Mouse (Mus musculus) heart, embryonic 13.5 days (tissue): ENCODE measurements around the gene Nynrin. TPM values are rescaled to one million over a fixed set of nuclear protein-coding genes. Genes with fewer than 3 reads are reported as not detected.

Experiments used
- ATAC-seq: fragments of 200-750 bp; cut with Nextera tagmentation; 2 replicates; pipeline ENCODE4 v1.8.0; 2017; ENCODE audit warnings: moderate TSS enrichment; ENCODE audit not compliant: insufficient number of reproducible peaks, low FRiP score, low TSS enrichment; ENCODE audit errors: extremely low read depth
- H3K27ac ChIP-seq: fragments of 300-500 bp; sonication (generic); replicated peaks from 2 replicates; pipeline ENCODE4 v1.5.1; 2015; ENCODE audit warnings: moderate library complexity, mild to moderate bottlenecking, inconsistent platforms
- H3K27me3 ChIP-seq: fragments of 300-500 bp; sonication (generic); replicated peaks from 2 replicates; pipeline ENCODE4 v1.6.1; 2015; ENCODE audit warnings: mild to moderate bottlenecking, inconsistent platforms
- H3K36me3 ChIP-seq: fragments of 300-500 bp; sonication (generic); 2 replicates; pipeline ENCODE4 v1.6.1; 2015; ENCODE audit warnings: mild to moderate bottlenecking, inconsistent platforms
- H3K4me1 ChIP-seq: fragments of 300-500 bp; sonication (generic); 2 replicates; pipeline ENCODE4 v1.6.1; 2015; ENCODE audit warnings: inconsistent platforms
- H3K4me2 ChIP-seq: fragments of 300-500 bp; sonication (generic); 2 replicates; pipeline ENCODE4 v1.6.1; 2015; ENCODE audit warnings: inconsistent platforms, mild to moderate bottlenecking, moderate library complexity
- H3K4me3 ChIP-seq: fragments of 300-500 bp; sonication (generic); 2 replicates; pipeline ENCODE4 v1.5.1; 2015; ENCODE audit warnings: moderate library complexity, mild to moderate bottlenecking, inconsistent platforms
- H3K9ac ChIP-seq: fragments of 300-500 bp; sonication (generic); 2 replicates; pipeline ENCODE4 v1.6.1; 2015; ENCODE audit warnings: inconsistent platforms, mild to moderate bottlenecking, moderate library complexity
- H3K9me3 ChIP-seq: fragments of 300-500 bp; sonication (generic); 2 replicates; pipeline ENCODE4 v1.6.1; 2016; ENCODE audit warnings: inconsistent platforms
- WGBS: fragments of 180-500 bp; shearing (Covaris S2); methylation state at CpG from one replicate; pipeline ENCODE4 v1.1.7; 2015; ENCODE audit warnings: mixed read lengths; 5-methylcytosine and 5-hydroxymethylcytosine counted together
- polyA plus RNA-seq: library from polyadenylated mRNA; unstranded; fragments of >200 nt; fragmentation: Nextera tagmentation; extraction: Ambion mirVana; gene quantifications from 2 replicates; pipeline ENCODE4 v1.2.1, GENCODE M21; 2015

Gene Nynrin
- polyA plus RNA-seq, 1 experiment from 2014 or later, result 18.2 TPM

DNA sequence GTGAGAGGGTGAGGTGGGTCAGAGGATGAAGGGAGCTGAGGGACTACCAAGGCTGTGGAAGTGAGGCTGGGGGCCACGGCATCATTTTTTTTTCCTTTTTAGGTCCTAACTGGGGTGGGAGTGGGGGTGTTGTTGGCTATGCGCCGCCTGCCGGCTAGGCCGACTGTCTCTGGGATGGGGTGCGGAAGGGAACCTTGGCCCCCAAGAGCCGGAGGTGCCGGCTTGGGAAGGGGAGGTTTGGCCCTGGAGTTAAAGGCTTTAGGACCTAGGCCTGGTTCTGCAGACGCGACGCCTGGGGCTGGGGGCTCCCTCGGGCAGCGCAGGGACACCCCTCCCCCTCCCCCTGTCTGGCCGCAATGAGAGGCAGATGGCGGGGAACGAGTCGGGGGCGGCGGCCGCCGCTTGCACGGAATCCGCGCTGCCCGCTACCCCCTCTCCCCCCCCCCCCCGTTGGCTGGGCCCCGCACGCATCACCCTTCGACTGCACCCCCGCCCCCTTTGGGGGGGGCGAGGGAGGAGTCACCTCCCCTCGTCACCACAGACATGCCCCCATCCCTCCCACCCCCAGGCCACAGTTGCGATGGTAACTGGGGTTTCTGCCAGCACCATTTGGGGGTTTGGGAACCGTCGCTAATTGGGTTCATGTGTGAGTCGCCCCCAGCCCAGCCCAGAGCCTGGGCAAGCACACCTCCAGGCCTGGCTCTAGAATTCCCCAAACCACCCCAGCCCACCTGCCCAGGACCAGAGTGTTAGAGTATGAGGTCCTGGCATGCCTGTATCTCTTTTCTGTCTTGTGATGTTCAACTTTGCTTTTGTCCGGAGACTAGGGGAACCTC, 28.4 kb upstream of the Nynrin start:
- H3K27me3 ChIP-seq, result peaks cover 24% of the 10 kb centered on the region
- peaks cover 61% of the 10 kb centered on the region for H3K4me1 ChIP-seq
- peak overlapping the region; percentile 92 for H3K9ac ChIP-seq
- no peaks in the 10 kb centered on the region for H3K9me3 ChIP-seq
- H3K4me2 ChIP-seq, result peak overlapping the region; percentile 90
- H3K4me3 ChIP-seq, result peak overlapping the region; percentile 71
- 1% methylated on average over 30 of the region's 37 CpGs for WGBS
- peaks cover 10% of the 10 kb centered on the region for H3K36me3 ChIP-seq
- ATAC-seq, result no peak
- peak overlapping the region; percentile 95 for H3K27ac ChIP-seq

DNA sequence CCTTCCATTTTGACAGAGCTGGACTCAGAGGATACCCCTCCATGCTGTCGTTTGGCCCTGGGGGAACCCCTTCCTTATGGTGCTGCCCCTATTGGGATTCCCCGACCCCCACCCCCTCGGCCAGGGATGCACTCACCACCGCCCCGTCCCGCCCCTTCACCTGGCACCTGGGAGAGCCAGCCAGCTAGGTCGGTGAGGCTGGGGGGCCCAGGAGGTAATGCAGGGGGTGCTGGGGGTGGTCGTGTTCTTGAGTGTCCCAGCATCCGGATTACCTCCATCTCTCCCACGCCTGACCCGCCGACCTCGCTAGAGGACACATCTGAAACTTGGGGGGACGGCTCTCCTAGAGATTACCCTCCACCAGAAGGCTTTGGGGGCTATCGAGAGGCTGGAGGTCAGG, 27.7 kb upstream of the Nynrin start:
- ATAC-seq, result no peak
- WGBS, result 4% methylated on average over 15 of the region's 15 CpGs

DNA sequence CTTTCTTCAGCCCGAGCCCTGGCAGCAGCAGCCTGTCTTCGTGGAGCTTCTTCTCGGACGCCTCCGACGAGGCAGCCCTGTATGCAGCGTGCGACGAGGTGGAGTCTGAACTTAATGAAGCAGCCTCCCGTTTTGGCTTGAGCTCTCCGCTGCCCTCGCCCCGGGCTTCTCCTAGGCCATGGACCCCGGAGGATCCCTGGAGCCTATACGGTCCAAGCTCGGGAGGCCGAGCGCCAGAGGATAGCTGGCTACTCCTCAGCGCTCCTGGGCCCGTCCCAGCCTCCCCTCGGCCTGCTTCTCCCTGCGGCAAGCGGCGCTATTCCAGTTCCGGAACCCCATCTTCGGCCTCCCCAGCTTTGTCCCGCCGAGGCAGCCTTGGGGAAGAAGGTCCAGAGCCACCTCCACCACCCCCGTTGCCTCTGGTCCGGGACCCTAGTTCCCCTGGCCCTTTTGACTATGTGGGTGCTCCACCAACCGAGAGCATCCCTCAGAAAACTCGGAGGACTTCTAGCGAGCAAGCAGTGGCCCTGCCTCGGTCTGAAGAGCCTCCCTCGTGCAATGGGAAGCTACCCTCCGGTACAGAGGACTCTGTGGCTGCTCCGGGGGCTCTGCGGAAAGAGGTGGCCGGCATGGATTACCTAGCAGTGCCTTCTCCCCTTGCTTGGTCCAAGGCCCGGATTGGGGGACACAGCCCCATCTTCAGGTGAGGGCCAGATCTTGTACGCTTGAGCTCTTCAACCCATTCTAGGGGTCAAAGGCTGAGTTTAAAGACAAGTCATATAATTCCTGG, 27.1 kb upstream of the Nynrin start:
- peaks cover 61% of the 10 kb centered on the region for H3K4me1 ChIP-seq
- H3K36me3 ChIP-seq, result peaks cover 22% of the 10 kb centered on the region
- H3K27ac ChIP-seq, result no peak overlapping the region
- H3K4me2 ChIP-seq, result peak overlapping the region; percentile 90
- H3K4me3 ChIP-seq, result peak overlapping the region; percentile 71
- H3K27me3 ChIP-seq, result peaks cover 27% of the 10 kb centered on the region
- WGBS, result 13% methylated on average over 41 of the region's 41 CpGs
- no peak for ATAC-seq
- H3K9me3 ChIP-seq, result no peaks in the 10 kb centered on the region
- H3K9ac ChIP-seq, result peak overlapping the region; percentile 92

More for the DNA sequence above, 27.7 kb upstream of the Nynrin start:
- peak overlapping the region; percentile 90 for H3K4me2 ChIP-seq
- peaks cover 61% of the 10 kb centered on the region for H3K4me1 ChIP-seq
- no peaks in the 10 kb centered on the region for H3K9me3 ChIP-seq
- H3K4me3 ChIP-seq, result peak overlapping the region; percentile 71
- peaks cover 17% of the 10 kb centered on the region for H3K36me3 ChIP-seq
- peaks cover 24% of the 10 kb centered on the region for H3K27me3 ChIP-seq
- peak overlapping the region; percentile 92 for H3K9ac ChIP-seq
- peak overlapping the region; percentile 95; the same call in 1 of the 2 replicates for H3K27ac ChIP-seq

DNA sequence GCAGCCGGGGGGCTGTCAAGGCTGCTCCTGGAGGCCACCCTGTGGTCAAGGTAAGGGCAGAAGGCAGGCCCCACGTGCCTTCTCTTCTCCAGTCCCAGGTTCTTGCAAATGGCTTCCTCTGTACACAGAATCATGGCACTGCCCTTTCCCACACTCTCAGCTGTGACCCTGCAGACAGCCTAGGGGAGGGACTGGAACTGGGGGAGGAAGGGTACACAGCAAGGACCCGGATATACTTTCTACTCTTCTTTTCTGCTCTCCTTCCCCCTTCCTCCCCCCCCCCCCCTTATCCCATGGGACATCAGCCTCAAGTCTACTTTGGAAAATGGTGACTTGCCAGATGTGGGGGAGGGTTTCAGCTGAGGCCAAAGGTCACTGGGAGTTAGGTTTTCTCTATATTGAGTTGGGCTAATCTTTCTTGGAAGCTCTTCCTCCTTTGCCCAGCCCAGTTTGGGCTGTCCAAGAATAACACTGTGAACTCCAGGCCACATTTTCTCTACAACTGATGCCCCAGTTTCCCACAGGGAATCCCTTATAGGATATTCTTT, 25.0 kb upstream of the Nynrin start:
- peaks cover 27% of the 10 kb centered on the region for H3K27me3 ChIP-seq
- ATAC-seq, result no peak
- 0 out of 2 replicates have a peak overlapping the region, but pooled peaks have one; percentile 11 for H3K4me2 ChIP-seq
- H3K4me1 ChIP-seq, result peaks cover 52% of the 10 kb centered on the region
- WGBS, result 43% methylated on average over 3 of the region's 3 CpGs
- peak overlapping the region; percentile 46; the same call in 1 of the 2 replicates for H3K27ac ChIP-seq
- peaks cover 22% of the 10 kb centered on the region for H3K36me3 ChIP-seq
- 0 out of 2 replicates have a peak overlapping the region, but pooled peaks have one; percentile 1 for H3K9ac ChIP-seq
- no peak overlapping the region for H3K4me3 ChIP-seq
- no peaks in the 10 kb centered on the region for H3K9me3 ChIP-seq

GRCm38 (mm10) chr14:55829854-55830253, 24.0 kb upstream of the Nynrin start:
- Histone ChIP-seq H3K27me3 (peaks cover 27% of the 10 kb centered on the region), H3K4me2 (no peak overlapping the region), H3K9me3 (no peaks in the 10 kb centered on the region), H3K36me3 (peaks cover 22% of the 10 kb centered on the region), H3K9ac (no peak overlapping the region), H3K27ac (no peak overlapping the region), H3K4me3 (no peak overlapping the region), H3K4me1 (peaks cover 51% of the 10 kb centered on the region)
- WGBS, result 86% methylated on average over 16 of the region's 16 CpGs
- no peak for ATAC-seq

DNA sequence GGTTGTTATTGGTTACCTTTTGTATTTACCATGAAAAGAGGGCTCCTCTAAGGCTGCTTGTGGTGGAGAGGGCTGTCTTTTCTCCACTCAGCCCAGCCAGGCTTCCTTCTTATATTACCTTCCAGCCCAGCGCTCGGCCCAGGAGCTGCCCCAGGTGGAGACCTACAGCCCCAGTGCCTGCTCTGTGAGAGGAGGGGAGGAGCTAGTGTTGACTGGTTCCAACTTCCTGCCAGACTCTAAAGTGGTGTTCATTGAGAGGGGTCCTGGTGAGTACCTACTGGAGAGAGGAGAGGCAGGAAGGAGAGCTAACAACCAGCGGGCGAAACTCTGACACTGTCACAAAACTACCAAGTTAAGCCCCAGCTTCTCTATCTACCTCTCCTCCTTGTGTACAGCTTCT, 23.5 kb upstream of the Nynrin start:
- Histone ChIP-seq H3K4me3 (no peak overlapping the region), H3K9ac (no peak overlapping the region), H3K27me3 (peaks cover 27% of the 10 kb centered on the region), H3K27ac (no peak overlapping the region), H3K9me3 (no peaks in the 10 kb centered on the region), H3K4me2 (no peak overlapping the region), H3K36me3 (peaks cover 22% of the 10 kb centered on the region), H3K4me1 (peaks cover 52% of the 10 kb centered on the region)
- ATAC-seq, result no peak
- WGBS, result 71% methylated on average over 4 of the region's 4 CpGs

DNA sequence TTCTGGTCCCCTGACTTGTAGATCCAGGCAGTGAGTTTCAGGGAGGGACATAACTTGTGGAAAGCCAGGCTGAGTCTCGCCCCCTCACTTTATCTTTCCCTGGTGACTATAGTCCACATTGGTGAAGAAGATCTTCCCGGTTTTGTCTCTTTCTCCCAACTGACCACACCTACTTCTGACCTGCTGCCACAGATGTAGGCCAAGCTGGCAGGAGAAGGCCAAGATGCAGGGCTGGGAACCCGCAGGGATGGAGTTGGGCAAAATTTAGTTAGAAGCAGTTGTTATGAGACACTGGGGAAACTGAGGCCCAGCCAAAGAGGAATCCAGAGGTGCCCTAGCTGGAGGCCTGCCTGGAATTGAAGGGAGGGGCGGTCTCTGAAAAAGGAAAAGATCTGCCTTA, 20.7 kb upstream of the Nynrin start:
- Histone ChIP-seq H3K36me3 (peaks cover 22% of the 10 kb centered on the region), H3K27ac (no peak overlapping the region), H3K4me2 (no peak overlapping the region), H3K27me3 (0 out of 2 replicates have a peak, but pooled peaks cover 3% of the 10 kb centered on the region), H3K9ac (no peak overlapping the region), H3K4me1 (peaks cover 28% of the 10 kb centered on the region), H3K9me3 (no peaks in the 10 kb centered on the region), H3K4me3 (no peak overlapping the region)
- no peak for ATAC-seq
- 70% methylated on average over 4 of the region's 4 CpGs for WGBS

DNA sequence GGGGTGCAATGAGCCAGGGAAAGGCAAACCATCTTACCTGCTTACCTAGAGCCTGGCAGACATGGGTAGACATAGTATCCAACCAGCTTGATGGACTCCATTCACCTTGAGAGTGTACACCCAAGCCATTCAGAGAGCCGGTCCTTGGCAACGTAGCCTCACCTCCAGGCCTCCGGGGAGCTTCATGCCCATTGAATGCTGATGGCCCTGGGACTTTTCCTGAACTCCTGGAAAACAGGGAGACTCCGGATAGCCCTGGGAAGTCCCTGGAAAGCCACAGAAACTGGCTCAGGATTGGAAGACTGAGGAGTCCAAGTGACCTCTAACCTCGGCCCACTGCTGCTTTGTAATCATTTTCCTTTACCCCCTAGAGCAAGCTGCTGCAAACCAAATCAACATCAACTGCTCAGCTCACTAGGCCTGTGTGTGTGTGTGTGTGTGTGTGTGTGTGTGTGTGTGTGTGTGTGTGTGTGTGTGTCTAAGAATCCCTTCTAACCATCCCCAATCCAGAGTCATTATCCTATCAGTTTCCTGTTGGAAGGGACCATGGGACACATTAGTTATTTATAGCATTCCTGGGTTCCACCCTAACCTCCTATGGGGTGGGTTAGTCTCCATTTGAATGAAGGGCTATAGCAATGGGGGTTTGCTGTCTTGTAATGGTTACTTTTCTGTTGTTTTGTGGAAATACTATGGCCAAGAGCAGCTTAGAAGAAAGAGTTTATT, 18.8 kb upstream of the Nynrin start:
- no peak overlapping the region for H3K27ac ChIP-seq
- no peak overlapping the region for H3K4me2 ChIP-seq
- peaks cover 16% of the 10 kb centered on the region for H3K36me3 ChIP-seq
- H3K27me3 ChIP-seq, result 0 out of 2 replicates have a peak, but pooled peaks cover 3% of the 10 kb centered on the region
- H3K9me3 ChIP-seq, result no peaks in the 10 kb centered on the region
- peaks cover 15% of the 10 kb centered on the region for H3K4me1 ChIP-seq
- no peak for ATAC-seq
- no peak overlapping the region for H3K4me3 ChIP-seq
- 70% methylated on average over 5 of the region's 5 CpGs for WGBS
- no peak overlapping the region for H3K9ac ChIP-seq

GRCm38 (mm10) chr14:55838312-55838711, 15.5 kb upstream of the Nynrin start:
- H3K36me3 ChIP-seq, result no peaks in the 10 kb centered on the region
- H3K9ac ChIP-seq, result no peak overlapping the region
- H3K9me3 ChIP-seq, result no peaks in the 10 kb centered on the region
- H3K4me3 ChIP-seq, result no peak overlapping the region
- H3K27me3 ChIP-seq, result no peaks in the 10 kb centered on the region
- peaks cover 15% of the 10 kb centered on the region for H3K4me1 ChIP-seq
- no peak for ATAC-seq
- 88% methylated on average over 5 of the region's 5 CpGs for WGBS
- no peak overlapping the region for H3K4me2 ChIP-seq
- H3K27ac ChIP-seq, result no peak overlapping the region

GRCm38 (mm10) chr14:55838740-55839139, 15.1 kb upstream of the Nynrin start:
- Histone ChIP-seq H3K27ac (no peak overlapping the region), H3K9me3 (no peaks in the 10 kb centered on the region), H3K4me2 (no peak overlapping the region), H3K4me3 (no peak overlapping the region), H3K27me3 (no peaks in the 10 kb centered on the region), H3K36me3 (no peaks in the 10 kb centered on the region), H3K9ac (no peak overlapping the region), H3K4me1 (peaks cover 15% of the 10 kb centered on the region)
- no peak for ATAC-seq
- WGBS, result 71% methylated on average over 4 of the region's 4 CpGs
